Comparison of ENCODE assay signal across 17 mouse cellular contexts in genomic region chr13:107878980-107879379, GRCm38 (mm10).
"Had no signal": no experiment of that assay in that cellular context is flagged by ENCODE, and none has a peak within 500 bp of the region (broad histone marks: within the 10 kb centered on the region; RNA-seq: fewer than 3 reads in every experiment).

No protein-coding gene starts in this region.

- H3K4me3 ChIP-seq: gastrocnemius, adult 2 months; heart, adult 2 months; heart, embryonic 13.5 days; heart, embryonic 15.5 days; hindbrain, embryonic 13.5 days; hindbrain, embryonic 15.5 days; kidney, embryonic 15.5 days; limb, embryonic 10.5 days; limb, embryonic 12.5 days; liver, embryonic 13.5 days had no signal

- H3K27me3 ChIP-seq: heart, embryonic 13.5 days; heart, embryonic 15.5 days; hindbrain, embryonic 13.5 days; hindbrain, embryonic 15.5 days; kidney, embryonic 15.5 days; limb, embryonic 12.5 days; liver, embryonic 13.5 days had no signal

- H3K9ac ChIP-seq: heart, embryonic 13.5 days; heart, embryonic 15.5 days; hindbrain, embryonic 13.5 days; hindbrain, embryonic 15.5 days; kidney, embryonic 15.5 days; limb, embryonic 12.5 days; liver, embryonic 13.5 days had no signal

- H3K27ac ChIP-seq: gastrocnemius, adult 2 months; heart, adult 2 months; heart, embryonic 15.5 days; hindbrain, embryonic 13.5 days; hindbrain, embryonic 15.5 days; hindbrain, postnatal 0 days; kidney, embryonic 15.5 days; kidney, postnatal 0 days; limb, embryonic 10.5 days; limb, embryonic 12.5 days; liver, embryonic 13.5 days had no signal

- H3K36me3 ChIP-seq: heart, embryonic 15.5 days; hindbrain, embryonic 15.5 days; kidney, embryonic 15.5 days; limb, embryonic 12.5 days; liver, embryonic 13.5 days had no signal

- DNase-seq: layer of hippocampus, adult 9-11 months; layer of hippocampus, postnatal 36 days; liver; liver, embryonic 13.5 days had no signal

- H3K9me3 ChIP-seq: heart, embryonic 15.5 days; hindbrain, embryonic 13.5 days; hindbrain, embryonic 15.5 days; kidney, embryonic 15.5 days; limb, embryonic 10.5 days had no signal

- H3K4me2 ChIP-seq: heart, embryonic 11.5 days; heart, embryonic 15.5 days; hindbrain, embryonic 13.5 days; hindbrain, embryonic 15.5 days; kidney, embryonic 15.5 days; limb, embryonic 12.5 days; liver, embryonic 11.5 days; liver, embryonic 13.5 days had no signal

- H3K4me1 ChIP-seq: liver, embryonic 13.5 days had no signal
